Mouse (Mus musculus) CD4-positive helper T cell, adult 2 months (primary cell): ENCODE measurements around the gene Spata17.
A peak's percentile ranks its signal among the peaks of the same experiment; 100 is the strongest.

Experiments used
- DNase-seq: peaks from one replicate; pipeline ENCODE4 v3.0.0-alpha.2; 2012; ENCODE audit warnings: low read depth, missing footprints, low spot score

Gene Spata17

DNA sequence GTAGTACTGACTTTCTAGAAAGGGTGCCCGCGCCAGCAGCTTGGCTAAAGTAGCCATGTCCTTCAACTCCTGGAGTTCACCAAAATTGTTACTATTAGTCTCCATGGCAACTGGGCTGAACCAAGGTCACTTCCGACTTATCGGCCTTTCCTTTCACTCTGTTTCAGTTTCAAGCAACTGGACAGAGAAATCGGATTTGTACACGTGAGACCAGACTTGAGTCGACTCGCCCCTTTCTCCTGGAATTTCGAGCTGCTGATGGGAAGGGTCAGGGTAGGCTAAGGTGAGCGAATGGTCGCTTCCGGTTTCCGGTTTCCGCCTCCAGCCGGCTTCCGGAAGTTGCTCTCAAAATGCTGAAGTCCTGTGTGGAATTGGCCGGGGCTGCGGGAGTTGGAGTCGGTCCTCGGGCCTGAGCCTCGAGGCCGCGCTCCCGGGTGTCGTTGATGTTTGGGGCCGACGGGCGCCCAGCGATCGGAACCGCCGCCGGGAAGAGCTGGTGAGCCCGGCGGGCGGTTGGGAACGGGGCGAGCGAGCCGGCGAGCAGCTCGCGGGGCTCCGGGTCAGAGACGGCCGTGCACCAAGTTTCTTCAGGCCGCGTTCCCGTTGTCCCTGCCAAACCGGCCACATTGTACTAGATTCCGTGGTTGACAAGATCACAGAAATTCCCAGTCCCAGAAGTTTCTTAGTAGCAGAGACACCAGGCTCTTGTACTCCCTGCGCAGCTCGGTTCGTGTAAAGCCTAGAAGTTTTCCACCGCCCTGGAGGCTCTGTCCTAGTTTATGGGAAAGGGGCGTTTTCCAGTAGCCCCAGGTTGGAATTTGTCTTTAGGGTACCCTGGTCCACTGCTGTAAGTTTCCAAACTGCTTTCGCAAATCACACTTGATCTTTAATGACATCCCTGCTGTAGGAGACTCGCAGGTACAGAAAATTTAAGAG, at the start of gene Spata17, which contains the start of gene Gpatch2:
TSS of gene Spata17 (minus strand) at position 285 of the 936 bp plus-strand sequence.
TSS of gene Gpatch2 (plus strand) at position 328 of the 936 bp plus-strand sequence.
- peak; percentile 80 for DNase-seq

DNA sequence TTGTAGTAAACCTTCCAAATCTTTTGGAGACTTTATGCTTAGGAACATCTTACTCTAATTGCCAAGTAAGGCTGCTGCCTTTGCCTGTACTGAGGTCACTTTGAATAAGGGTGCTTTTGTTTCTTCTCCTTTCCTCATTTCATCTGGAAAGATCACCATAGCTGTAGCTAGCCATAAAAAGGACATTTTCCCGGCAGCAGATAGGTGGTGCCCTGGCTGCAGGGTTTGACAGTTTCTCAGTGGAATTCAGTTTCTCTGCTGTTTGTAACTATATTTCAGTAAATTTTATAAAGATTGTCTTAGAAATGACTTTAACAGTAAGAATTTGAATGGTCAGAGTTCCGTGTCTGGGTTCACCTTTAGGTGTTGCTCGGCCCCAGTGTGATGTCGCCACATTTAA, 43.5 kb upstream of the Spata17 start:
- no peak for DNase-seq

DNA sequence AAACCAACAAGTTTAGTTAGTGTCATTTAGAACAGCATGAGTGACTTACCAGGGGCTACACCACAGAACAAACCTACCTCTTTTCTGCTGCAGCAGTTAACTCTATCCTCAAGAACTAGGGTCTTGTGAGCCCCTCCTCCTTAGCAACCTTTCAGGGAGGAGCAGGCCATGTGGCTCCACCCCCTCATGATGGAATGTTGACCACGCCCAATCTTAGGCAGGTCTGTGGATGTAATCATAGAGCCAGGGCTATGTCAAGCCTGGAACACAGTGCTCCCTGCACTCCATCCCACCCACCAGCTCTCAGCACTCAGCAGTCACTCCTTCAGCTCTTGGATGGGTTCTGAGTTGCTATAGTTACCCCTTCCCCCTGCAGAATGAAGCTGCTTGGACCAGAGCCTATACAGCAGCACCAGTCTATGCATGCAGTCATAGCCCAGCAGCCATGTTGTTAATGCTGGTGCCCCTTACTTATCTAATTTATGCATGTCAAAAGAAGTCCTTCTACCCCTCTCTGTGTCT, 35.5 kb upstream of the Spata17 start:
- no peak for DNase-seq

DNA sequence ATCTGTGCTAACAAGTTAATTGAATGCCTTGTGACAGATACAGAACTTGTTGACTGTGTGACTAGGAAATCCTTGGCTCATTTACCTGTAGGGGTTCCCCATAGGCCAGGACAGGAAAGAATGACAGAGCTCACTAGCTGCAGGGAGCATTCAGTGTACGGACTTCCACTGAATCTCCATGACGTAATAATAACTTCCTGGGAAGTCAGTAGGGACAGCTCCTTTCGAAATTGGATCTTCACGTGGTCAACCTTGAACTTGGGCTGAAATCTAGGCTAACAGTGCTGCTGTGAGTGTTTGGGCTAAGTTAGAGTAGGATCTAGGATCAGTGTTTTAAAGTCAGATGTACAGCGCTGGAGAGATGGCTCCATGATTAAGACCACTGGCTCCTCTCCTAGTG, 29.5 kb upstream of the Spata17 start:
- no peak for DNase-seq

DNA sequence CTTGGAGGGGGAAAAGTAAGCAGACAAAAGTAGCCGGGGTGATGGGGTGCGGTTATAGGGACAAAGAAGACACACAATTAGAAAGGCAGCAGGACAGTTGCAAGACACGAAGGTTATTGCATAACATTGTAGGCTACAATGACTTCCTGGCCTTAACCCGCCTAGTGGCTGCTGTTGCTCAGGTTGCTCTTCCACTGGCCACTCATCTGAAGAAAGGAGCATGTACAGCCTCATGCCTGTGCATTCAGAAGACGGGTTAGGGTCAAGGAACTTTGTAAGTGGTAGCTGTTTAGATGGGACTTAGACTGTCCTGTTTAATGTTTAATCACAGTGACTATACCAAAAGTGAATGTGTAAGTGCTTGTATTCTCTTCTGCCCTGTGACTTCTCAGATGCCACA, 26.1 kb upstream of the Spata17 start:
- no peak for DNase-seq

DNA sequence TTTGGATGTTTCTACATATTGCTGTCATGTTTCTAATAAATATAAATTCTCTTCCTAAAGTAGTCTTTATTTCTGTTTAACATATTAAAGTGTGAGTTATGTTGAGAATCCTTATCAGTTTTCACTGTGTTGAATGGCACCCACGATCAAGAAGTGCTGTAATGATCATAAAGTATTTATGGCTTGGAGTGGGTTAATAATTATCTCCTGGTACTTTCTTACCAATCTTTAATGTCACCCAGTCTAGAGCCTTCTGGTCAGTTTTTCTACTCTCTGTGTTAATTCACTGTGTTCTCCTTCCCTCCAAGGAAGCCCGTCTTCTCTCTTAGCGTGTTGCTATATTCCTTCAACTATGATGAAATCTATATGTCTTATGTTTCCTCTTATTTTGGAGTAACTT, 25.0 kb upstream of the Spata17 start:
- DNase-seq: no peak

DNA sequence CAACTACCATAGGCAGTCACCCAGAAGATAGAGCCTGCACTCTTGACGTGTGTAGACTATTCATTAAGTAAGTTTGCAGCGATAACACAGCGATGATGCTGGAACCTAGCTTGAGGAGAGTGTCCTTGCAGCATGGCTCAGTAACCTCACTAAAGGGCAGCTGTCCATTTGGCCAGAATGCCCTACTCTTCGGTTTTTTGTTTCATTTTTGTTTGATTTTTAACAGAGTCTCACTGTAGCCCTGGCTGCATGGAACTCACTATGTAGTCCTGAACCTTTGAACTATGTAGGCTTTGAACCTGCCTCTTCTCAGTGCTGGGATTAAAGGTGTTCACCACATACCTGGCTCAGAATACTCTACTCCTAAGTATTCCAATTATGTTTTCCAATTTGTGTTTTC, 22.8 kb upstream of the Spata17 start:
- DNase-seq: no peak

DNA sequence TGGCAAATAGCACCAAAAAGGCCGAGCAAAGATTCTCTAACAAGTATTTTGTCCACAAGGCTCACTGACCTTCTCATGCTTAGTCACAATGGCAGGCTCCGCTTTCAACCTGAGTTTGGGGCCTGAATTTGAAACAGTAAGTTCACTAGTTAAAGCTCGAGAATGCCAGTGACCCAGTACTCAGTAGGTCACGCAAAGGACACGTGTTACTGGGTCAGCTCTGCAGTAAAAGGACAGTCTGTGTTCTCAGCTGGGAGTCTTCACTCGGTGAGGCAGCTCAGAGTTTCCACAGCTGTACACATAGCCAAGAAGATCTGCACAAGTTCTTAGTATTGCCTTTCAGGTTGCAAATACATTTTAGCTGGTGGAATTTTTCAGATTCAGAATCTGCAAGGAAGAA, 21.0 kb upstream of the Spata17 start:
- no peak for DNase-seq

DNA sequence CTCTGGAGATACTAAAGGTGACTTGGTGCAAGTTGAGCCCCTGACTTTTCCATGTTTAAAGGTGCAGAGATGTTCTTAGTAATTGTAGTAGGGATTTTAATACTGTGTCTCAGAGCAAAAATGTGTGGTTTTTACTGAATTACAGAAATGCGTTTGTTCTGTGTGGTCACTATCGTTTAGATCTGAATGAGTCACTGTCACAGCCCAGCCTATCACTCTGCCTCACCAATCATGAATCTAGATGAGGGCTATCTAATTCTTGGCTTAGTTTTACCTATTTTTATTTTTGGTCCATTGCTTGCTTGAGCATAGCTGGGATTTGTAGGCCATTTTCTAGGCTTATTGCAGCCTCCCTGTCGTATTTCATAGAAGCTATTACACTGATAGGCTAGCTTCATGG, 19.9 kb upstream of the Spata17 start:
- DNase-seq: no peak

DNA sequence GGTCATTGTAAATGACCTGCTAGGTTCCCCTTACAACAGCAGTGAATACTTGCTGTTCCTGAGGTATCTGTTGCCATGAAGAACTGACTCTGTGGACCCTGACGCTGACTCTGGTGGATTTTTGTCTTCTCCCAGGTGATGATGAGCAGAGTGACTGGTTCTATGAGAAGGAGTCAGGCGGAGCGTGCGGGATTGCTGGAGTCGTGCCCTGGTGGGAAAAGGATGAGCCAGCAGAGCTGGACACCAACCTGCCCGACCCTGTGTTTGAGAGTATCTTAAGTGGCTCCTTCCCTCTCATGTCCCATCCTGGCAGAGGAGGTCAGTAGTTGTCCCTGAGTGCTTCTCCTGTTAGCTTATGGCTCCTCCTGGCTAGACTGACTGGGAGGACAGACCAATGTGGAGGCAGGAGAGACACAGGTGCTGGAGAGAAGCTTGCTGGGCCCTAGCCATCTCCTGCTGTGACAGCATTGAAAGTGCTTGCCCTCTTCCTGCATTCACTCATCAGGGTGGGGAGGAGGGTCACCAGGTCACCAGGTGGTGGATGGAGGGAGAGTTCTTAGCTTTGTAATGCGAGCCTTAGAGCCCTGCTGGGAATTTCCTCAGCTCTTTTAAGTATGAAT, 17.8 kb upstream of the Spata17 start:
- DNase-seq: no peak

DNA sequence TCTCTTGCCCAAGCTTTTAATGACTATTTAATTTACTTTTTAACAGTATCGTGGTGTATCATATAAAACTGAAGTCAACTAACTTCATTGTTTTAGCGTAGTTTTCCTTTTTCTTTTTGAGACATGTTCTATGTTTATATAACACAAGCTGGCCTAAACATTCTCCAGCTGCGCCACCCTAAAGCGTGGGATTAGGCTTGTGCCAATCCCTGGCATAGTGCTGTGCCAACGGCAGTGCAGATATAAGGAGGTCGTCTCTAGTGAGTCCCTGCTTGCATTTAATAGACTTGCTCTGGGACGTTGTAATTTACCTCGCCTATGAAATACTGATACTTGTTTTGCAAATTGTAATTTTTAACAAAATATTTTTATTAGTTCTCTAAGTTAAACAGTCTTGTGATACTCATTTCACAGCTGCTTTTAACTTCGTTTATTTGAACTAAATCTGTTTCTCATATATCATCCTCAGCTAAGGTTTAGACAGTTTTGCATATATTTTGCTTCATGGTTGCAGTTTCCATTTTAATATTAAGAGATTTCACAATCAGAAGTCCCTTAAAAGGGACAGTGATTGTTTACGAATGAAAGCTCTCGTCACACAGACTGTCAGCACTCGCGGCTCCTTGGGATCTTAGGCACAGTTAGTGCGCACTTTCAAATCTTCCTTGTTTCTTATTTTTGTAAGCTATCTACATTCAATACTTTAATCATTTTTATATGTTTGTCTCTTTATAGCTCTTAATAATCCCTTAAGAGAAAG, 17.1 kb upstream of the Spata17 start:
- DNase-seq: no peak

DNA sequence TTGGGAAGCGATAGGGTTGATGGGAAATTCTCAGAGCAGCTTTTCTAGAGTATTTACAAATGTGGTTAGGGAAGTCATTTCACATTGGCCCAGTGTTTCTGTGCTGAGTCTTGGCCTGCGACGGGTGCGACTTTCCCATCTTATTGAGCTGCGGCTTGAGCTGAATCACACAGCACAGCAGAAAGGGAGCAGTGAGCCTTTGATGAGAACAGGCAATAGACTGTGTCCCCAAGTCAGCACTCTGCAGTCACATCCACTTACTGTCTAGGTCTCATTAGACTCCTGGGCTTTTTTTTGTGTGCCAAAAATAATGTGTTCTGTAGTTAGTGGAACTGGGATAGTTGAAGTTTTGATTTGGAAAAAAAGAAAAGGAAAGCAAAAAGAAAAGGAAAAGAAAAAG, 15.0 kb upstream of the Spata17 start:
- DNase-seq: no peak

DNA sequence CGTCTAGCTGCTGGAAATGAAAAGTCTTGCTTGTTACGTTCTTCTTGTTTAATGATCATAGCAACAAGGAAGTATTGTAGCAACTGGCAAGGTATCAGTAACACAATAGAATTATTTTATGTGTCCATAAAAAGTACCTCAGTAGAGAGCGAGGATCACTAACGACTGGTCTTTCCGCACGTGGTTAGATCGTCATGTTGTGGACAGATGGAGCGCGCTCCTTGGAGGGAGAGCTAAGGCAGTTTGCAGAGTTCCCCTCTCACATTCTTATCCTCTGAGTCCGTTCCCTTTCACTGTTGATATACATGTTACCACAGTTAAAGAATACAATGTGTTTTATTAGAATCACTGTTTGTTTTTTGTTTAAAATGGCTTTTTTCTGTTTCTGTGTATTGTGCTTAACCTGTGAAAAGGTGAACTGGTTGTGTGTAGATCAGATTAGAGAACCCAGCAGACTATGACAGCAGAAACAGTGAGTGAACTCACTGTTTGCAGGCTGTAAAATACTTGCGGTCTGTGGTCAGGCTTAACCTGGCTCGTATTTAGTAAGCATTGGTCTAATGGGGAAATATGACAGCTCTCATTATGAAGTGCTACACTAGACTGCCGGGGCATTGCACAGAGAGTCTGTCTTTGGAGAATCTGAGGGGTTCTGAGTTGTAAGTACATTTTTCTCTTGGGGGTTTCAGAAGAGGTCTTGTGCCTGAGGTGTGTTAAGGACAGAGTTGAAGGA, 13.3 kb upstream of the Spata17 start:
- DNase-seq: peak; percentile 48

DNA sequence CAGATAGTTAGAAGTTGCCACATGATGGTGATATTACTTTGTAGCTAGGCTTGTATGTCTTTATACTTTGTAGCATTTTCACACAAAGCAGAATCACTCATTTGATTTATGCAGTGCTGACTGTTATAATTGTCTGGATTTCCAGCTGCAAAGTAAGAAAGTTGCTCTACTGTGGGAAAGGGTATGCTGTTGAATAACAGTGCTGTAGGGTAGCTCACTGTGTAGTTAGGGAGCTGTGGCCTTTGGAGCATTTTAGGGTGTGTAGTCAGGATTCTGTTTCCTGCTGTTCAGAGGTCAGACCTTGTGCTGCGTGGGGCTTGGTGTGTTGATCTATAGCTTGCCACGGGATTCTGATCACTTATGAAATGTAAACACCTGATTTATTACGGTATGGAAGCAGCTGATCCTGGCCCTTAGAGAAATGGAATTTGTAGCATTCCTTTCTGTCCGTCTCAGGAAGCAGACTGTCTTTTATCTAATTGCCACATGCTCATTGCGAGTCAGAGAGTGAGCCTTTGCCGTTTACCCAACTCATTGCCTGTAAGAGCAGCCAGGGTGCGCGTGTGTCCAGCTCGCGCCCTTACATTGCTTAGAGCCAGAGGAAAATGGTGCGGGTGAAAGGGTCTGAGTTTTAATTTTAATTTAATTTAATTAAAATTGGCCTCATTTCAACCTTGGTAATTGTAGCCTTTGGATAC, 11.2 kb upstream of the Spata17 start:
- DNase-seq: no peak

DNA sequence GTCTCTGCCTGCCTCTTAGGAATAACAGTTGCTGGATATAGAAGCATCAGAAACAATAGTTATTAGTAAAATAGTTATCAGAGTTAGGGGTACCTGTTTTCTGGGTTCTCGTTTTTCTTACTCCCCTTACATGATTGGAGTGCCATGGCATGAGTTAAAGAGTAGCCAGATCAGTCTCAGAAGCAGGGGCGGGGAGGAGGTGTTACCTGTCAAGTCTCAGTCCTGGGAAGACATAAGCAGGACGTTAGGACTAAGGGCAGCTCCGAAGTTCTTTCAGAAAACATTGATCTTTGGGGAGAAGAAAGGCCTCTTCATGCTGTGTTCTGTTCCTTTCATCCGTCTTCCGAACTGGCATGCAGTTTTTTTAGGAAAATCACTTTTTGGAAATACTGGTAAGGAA, 5.5 kb upstream of the Spata17 start:
- DNase-seq: no peak

DNA sequence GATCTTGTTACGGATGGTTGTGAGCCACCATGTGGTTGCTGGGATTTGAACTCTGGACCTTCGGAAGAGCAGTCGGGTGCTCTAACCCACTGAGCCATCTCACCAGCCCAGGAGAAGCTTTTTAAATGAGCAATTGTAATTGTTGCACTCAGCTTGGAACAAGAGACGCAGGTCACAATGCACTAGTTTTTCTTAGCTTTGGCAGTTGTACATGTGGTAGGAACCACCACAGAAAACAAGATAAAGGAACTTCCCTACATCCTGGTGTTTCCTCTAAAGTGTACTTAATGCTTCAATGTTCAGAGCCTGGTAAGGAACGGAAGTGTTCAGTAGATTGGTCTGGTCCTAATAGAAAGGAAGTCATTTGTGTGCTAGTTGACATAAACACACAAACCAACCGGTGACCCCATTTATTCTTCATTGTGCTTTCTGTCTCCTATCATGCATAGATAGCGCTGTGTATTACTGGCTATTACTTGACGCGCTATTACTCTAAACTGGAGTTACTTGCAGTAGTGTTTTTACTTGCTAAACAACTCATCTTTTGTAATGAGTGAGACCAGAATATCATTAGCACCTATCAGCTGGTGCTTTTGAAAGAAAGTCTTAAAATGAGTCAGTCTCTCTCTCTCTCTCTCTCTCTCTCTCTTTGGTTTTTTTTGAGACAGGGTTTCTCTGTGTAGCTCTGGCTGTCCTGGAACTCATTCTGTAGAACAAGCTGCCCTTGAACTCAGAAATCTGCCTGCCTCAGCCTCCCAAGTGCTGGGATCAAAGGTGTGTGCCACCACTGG, 1.6 kb upstream of the Spata17 start:
- no peak for DNase-seq

DNA sequence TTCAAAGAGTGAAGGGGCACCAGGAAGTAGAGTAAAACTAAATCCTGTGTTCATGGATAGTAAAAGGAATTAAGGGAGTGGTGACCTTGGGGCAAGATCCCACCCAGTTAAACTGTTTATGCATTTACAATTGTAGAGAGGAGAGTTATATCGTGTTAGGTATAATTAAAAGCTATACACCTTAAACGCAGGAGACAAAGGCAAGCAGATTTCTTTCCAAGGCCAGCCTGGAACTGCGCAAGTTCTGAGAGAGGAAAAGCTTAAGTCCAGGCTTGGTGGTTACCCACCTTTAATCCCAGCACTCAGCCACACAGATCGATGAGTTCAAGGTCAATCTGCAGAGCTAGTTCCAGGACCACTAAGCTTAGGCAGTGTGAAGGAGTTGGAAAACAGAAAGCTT, 4.5 kb downstream of the Spata17 start:
- DNase-seq: no peak

DNA sequence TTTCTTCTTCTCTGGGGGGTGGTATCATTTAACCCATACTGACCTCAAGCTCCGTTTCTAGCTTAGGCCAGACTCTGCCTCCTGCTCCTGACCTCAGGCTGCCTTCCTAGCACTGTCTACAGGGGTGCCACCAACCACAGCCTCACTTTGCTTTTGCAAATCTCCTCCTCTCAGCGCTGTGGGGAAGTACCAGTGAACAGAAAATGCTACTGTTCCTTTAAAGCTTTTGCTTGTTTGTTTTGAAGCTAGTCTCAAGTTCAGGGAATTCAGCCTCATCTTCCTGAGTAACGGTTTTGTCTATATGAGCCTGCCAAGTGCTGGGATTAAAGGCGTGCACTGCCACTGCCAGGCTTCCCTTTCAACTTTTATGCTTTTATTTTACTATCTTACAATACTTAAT, 5.8 kb downstream of the Spata17 start:
- DNase-seq: no peak

DNA sequence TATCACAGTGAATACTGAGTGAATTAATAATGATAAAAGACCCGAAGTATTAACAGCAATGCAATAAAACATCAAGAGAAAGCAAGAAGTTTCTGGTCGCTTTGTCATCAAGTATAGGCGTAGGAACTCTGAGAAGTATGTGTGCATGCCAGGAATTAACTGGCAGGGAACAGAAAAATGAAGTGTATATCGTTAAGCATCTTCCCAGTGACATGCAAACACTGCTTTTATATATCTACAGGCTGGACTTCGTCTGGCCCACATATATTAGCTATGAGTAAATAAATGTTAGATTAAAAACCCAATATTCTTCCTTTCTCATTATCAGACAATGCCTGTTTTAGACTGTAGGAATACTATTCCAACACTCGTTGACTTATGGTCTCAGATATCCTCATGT, 9.8 kb downstream of the Spata17 start:
- DNase-seq: no peak

DNA sequence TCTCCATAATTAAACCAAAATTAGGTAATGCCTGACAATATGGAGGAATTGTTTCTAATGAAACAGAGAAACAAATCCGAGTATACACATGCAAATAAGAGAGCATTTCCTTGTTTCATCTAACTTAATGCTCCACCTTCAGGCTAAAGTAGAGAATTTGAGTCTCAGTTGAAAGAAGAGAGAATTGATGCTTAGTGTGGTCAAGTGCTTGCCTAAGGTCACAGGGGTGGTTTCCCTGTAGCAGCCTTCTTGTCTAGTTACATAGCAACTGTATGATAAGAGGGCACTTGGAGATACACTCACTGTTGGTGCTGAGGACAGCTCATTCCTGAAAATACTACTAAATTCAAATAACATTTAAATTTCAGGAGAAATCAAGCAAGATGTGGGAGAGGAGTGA, 36.7 kb downstream of the Spata17 start:
- no peak for DNase-seq
